Mouse (Mus musculus) heart, adult 2 months (tissue): ENCODE measurements around the gene Clrn1. TPM values are rescaled to one million over a fixed set of nuclear protein-coding genes. Genes with fewer than 3 reads are reported as not detected.

Source experiments
- DNase-seq, 2 experiments: peaks; one replicate each; pipeline ENCODE4 v3.0.0; 2021
- H3K27ac ChIP-seq: fragments of 200-600 bp; 2 replicates; pipeline ENCODE4 v1.8.1; 2022
- H3K27me3 ChIP-seq: fragments of 200-500 bp; 2 replicates; pipeline ENCODE4 v1.6.1; 2012; ENCODE audit warnings: mild to moderate bottlenecking, low read length, inconsistent platforms, mixed read lengths; ENCODE audit not compliant: control insufficient read depth, insufficient read depth
- H3K36me3 ChIP-seq: fragments of 200-500 bp; 2 replicates; pipeline ENCODE4 v1.6.1; 2012; ENCODE audit warnings: low read length, inconsistent platforms; ENCODE audit not compliant: control insufficient read depth, insufficient read depth
- H3K4me1 ChIP-seq: fragments of 200-500 bp; 2 replicates; pipeline ENCODE4 v1.6.1; 2011; ENCODE audit warnings: low read length; ENCODE audit not compliant: control insufficient read depth, insufficient read depth
- H3K4me3 ChIP-seq: fragments of 200-600 bp; 2 replicates; pipeline ENCODE4 v1.8.1; 2022
- H3K79me2 ChIP-seq: fragments of 200-500 bp; replicated peaks from 2 replicates; pipeline ENCODE4 v1.6.1; 2012; ENCODE audit warnings: mild to moderate bottlenecking, inconsistent platforms, low read length, moderate library complexity, mixed read lengths; ENCODE audit not compliant: control insufficient read depth, insufficient read depth
- H3K9ac ChIP-seq: fragments of 200-500 bp; 2 replicates; pipeline ENCODE4 v1.6.1; 2012; ENCODE audit warnings: low read depth, mild to moderate bottlenecking, control low read depth, inconsistent platforms, low read length, mixed read lengths
- CTCF ChIP-seq: fragments of 200-600 bp; IDR thresholded peaks from 2 replicates; pipeline ENCODE4 v1.8.1; 2022; ENCODE audit warnings: antibody characterized with exemption, mild to moderate bottlenecking, moderate library complexity
- EP300 ChIP-seq: fragments of 200-500 bp; IDR thresholded peaks from 2 replicates; pipeline ENCODE4 v1.6.1; 2011; ENCODE audit warnings: low read depth, low read length, control low read depth; ENCODE audit not compliant: insufficient read depth
- POLR2A ChIP-seq: fragments of 200-500 bp; IDR thresholded peaks from 2 replicates; pipeline ENCODE4 v1.6.1; 2011; ENCODE audit warnings: mild to moderate bottlenecking, low read depth, low read length, control low read depth; ENCODE audit not compliant: insufficient read depth
- WGBS: fragments of 180-500 bp; shearing (Covaris S2); methylation state at CpG from one replicate; pipeline ENCODE4 v1.1.7; 2018; 5-methylcytosine and 5-hydroxymethylcytosine counted together
- intact Hi-C: fragments of 180-260 bp; cut with DNase I; formaldehyde crosslinking; loops from one replicate; pipeline ENCODE4 v1.15.1; 2025
- polyA plus RNA-seq: library from polyadenylated mRNA; depleted of rRNA; stranded (reverse); fragments of >200 nt; gene quantifications from 2 replicates; pipeline ENCODE4 v1.2.3, GENCODE M21; 2012; rRNA removed
- total RNA-seq, 2 experiments: library from RNA; stranded (reverse); gene quantifications; 2 replicates each; pipeline ENCODE4 v1.2.3; 2021

Gene Clrn1
- total and polyA plus RNA-seq, 3 experiments = not detected

GRCm38 (mm10) chr3:58809111-58809915 is 75.8 kb downstream of the Clrn1 start:
- no peaks in the 10 kb centered on the region for H3K79me2 ChIP-seq
- no peaks in the 10 kb centered on the region for H3K36me3 ChIP-seq
- no peak overlapping the region for H3K27ac ChIP-seq
- H3K9ac ChIP-seq = no peak overlapping the region
- peaks cover 2% of the 10 kb centered on the region; the same call in 1 of the 2 replicates for H3K4me1 ChIP-seq
- no peaks in the 10 kb centered on the region for H3K27me3 ChIP-seq
- 71% methylated on average over 12 of the region's 12 CpGs for WGBS
- no peak for TF ChIP-seq CTCF
- no peak for TF ChIP-seq EP300
- no peak for TF ChIP-seq POLR2A
- H3K4me3 ChIP-seq = no peak overlapping the region
- intact Hi-C loops = no loop called here
- no peak for DNase-seq

GRCm38 (mm10) chr3:58808636-58809035 is 76.5 kb downstream of the Clrn1 start:
- H3K36me3 ChIP-seq = no peaks in the 10 kb centered on the region
- H3K9ac ChIP-seq = no peak overlapping the region
- no peaks in the 10 kb centered on the region for H3K79me2 ChIP-seq
- no peak for DNase-seq
- no peaks in the 10 kb centered on the region for H3K27me3 ChIP-seq
- H3K27ac ChIP-seq = no peak overlapping the region
- 87% methylated on average over 5 of the region's 5 CpGs for WGBS
- no peak overlapping the region for H3K4me3 ChIP-seq
- TF ChIP-seq CTCF (no peak), EP300 (no peak), POLR2A (no peak)
- intact Hi-C loops = no loop called here
- H3K4me1 ChIP-seq = peaks cover 2% of the 10 kb centered on the region; the same call in 1 of the 2 replicates

- H3K4me1 ChIP-seq = peaks cover 1% of the 10 kb centered on the region; the same call in 1 of the 2 replicates
- H3K36me3 ChIP-seq = no peaks in the 10 kb centered on the region
- TF ChIP-seq POLR2A (no peak), CTCF (no peak), EP300 (0 out of 2 replicates have a peak, but pooled peaks have one; percentile 66)
- H3K4me3 ChIP-seq = no peak overlapping the region
- H3K27me3 ChIP-seq = no peaks in the 10 kb centered on the region
- H3K9ac ChIP-seq = no peak overlapping the region
- no peak overlapping the region for H3K27ac ChIP-seq
- intact Hi-C loops = no loop called here
- no peaks in the 10 kb centered on the region for H3K79me2 ChIP-seq
- 54% methylated on average over 6 of the region's 6 CpGs for WGBS
- DNase-seq = peak in 1 of 2 experiments; percentile 69
Observed at GRCm38 (mm10) chr3:58804745-58805144, 80.4 kb downstream of the Clrn1 start.

GRCm38 (mm10) chr3:58798676-58799075 is 86.5 kb downstream of the Clrn1 start:
- Histone ChIP-seq H3K4me1 (no peaks in the 10 kb centered on the region), H3K27me3 (no peaks in the 10 kb centered on the region), H3K36me3 (no peaks in the 10 kb centered on the region), H3K27ac (no peak overlapping the region), H3K9ac (no peak overlapping the region), H3K4me3 (no peak overlapping the region), H3K79me2 (no peaks in the 10 kb centered on the region)
- WGBS = 79% methylated on average over 4 of the region's 4 CpGs
- intact Hi-C loops = no loop called here
- no peak for DNase-seq
- no peak for TF ChIP-seq EP300
- no peak for TF ChIP-seq POLR2A
- TF ChIP-seq CTCF = no peak

GRCm38 (mm10) chr3:58798245-58798644 is 86.9 kb downstream of the Clrn1 start:
- no peak overlapping the region for H3K9ac ChIP-seq
- intact Hi-C loops = no loop called here
- 82% methylated on average over 8 of the region's 8 CpGs for WGBS
- H3K4me3 ChIP-seq = no peak overlapping the region
- H3K27me3 ChIP-seq = no peaks in the 10 kb centered on the region
- TF ChIP-seq POLR2A = no peak
- no peak for TF ChIP-seq CTCF
- TF ChIP-seq EP300 = no peak
- no peaks in the 10 kb centered on the region for H3K4me1 ChIP-seq
- H3K79me2 ChIP-seq = no peaks in the 10 kb centered on the region
- H3K27ac ChIP-seq = no peak overlapping the region
- H3K36me3 ChIP-seq = no peaks in the 10 kb centered on the region
- no peak for DNase-seq

Other genes starting within 250 kb of the Clrn1 start
- gene Erich6, start 248.1 kb downstream of the Clrn1 start, total RNA-seq = not detected
- gene Erich6, start 248.1 kb downstream of the Clrn1 start, polyA plus RNA-seq = 0.10 and 0.12 TPM in 2 replicates
- gene Siah2, start 192.9 kb downstream of the Clrn1 start, total RNA-seq = 10 to 100 TPM in 1 of 2 experiments, 1 to 10 TPM in 1; 8.8 to 10.9 TPM
- gene Siah2, start 192.9 kb downstream of the Clrn1 start, polyA plus RNA-seq = 9.0 and 12.7 TPM in 2 replicates
- gene Mindy4b-ps, start 63.0 kb downstream of the Clrn1 start, total RNA-seq = under 1 TPM; 0.20 to 0.21 TPM
- gene Mindy4b-ps, start 63.0 kb downstream of the Clrn1 start, polyA plus RNA-seq = 0.31 and 0.67 TPM in 2 replicates
- 1 to 10 TPM; 6.9 to 8.2 TPM for gene Med12l, start 120.5 kb upstream of the Clrn1 start, total RNA-seq
- gene Med12l, start 120.5 kb upstream of the Clrn1 start, polyA plus RNA-seq = 2.5 and 3.7 TPM in 2 replicates
- under 1 TPM; 0.23 to 0.30 TPM for gene Gpr171, start 216.5 kb upstream of the Clrn1 start, total RNA-seq
- 0.12 and 0.31 TPM in 2 replicates for gene Gpr171, start 216.5 kb upstream of the Clrn1 start, polyA plus RNA-seq